Mouse (Mus musculus) heart, embryonic 11.5 days (tissue): Measurements from ENCODE around the gene Pak6. TPM values are rescaled to one million over a fixed set of nuclear protein-coding genes. Genes with fewer than 3 reads are reported as not detected.

Source experiments
- ATAC-seq: fragments of 200-750 bp; cut with Nextera tagmentation; replicated peaks from 2 replicates; pipeline ENCODE4 v1.8.0; 2017; ENCODE audit warnings: moderate library complexity; ENCODE audit not compliant: insufficient number of reproducible peaks, low FRiP score, low TSS enrichment
- H3K27ac ChIP-seq: fragments of 300-500 bp; sonication (generic); 2 replicates; pipeline ENCODE4 v1.5.1; 2014; ENCODE audit warnings: mild to moderate bottlenecking, low read depth, low read length
- H3K27me3 ChIP-seq: fragments of 300-500 bp; sonication (generic); 2 replicates; pipeline ENCODE4 v1.6.1; 2014; ENCODE audit warnings: mild to moderate bottlenecking, low read length, mixed read lengths; ENCODE audit not compliant: control insufficient read depth, insufficient read depth
- H3K36me3 ChIP-seq: fragments of 300-500 bp; sonication (generic); 2 replicates; pipeline ENCODE4 v1.6.1; 2014; ENCODE audit warnings: mild to moderate bottlenecking, low read length, moderate library complexity, mixed read lengths; ENCODE audit not compliant: control insufficient read depth, insufficient read depth
- H3K4me1 ChIP-seq: fragments of 300-500 bp; sonication (generic); 2 replicates; pipeline ENCODE4 v1.6.1; 2014; ENCODE audit warnings: low read length; ENCODE audit not compliant: control insufficient read depth, insufficient read depth
- H3K4me2 ChIP-seq: fragments of 300-500 bp; sonication (generic); 2 replicates; pipeline ENCODE4 v1.6.1; 2014; ENCODE audit warnings: mild to moderate bottlenecking, moderate library complexity
- H3K4me3 ChIP-seq: fragments of 300-500 bp; sonication (generic); 2 replicates; pipeline ENCODE4 v1.5.1; 2014; ENCODE audit warnings: low read depth, low read length
- H3K9ac ChIP-seq: fragments of 300-500 bp; sonication (generic); 2 replicates; pipeline ENCODE4 v1.6.1; 2014; ENCODE audit warnings: mild to moderate bottlenecking, low read depth, low read length, moderate library complexity
- H3K9me3 ChIP-seq: fragments of 300-500 bp; sonication (generic); replicated peaks from 2 replicates; pipeline ENCODE4 v1.6.1; 2016; ENCODE audit warnings: low read length; ENCODE audit not compliant: control insufficient read depth
- WGBS: fragments of 180-500 bp; shearing (Covaris S2); extraction: QIAGEN DNeasy Blood & Tissue Kit; methylation state at CpG from one replicate; pipeline ENCODE4 v1.1.7; 2014; ENCODE audit not compliant: insufficient replicate concordance; 5-methylcytosine and 5-hydroxymethylcytosine counted together
- polyA plus RNA-seq: library from polyadenylated mRNA; unstranded; fragments of >200 nt; fragmentation: Nextera tagmentation; extraction: Ambion mirVana; gene quantifications from 2 replicates; pipeline ENCODE4 v1.2.1, GENCODE M21; 2014

Pak6 gene
- polyA plus RNA-seq, 1 experiment from 2014 or later: 3.0 TPM

- H3K27me3 ChIP-seq: peaks cover 8% of the 10 kb centered on the region
- no peak for ATAC-seq
- no peak overlapping the region for H3K9ac ChIP-seq
- H3K4me1 ChIP-seq: peaks cover 40% of the 10 kb centered on the region
- no peak overlapping the region for H3K4me2 ChIP-seq
- 80% methylated on average over 4 of the region's 4 CpGs for WGBS
- H3K4me3 ChIP-seq: no peak overlapping the region
- no peaks in the 10 kb centered on the region for H3K9me3 ChIP-seq
- no peak overlapping the region for H3K27ac ChIP-seq
- H3K36me3 ChIP-seq: no peaks in the 10 kb centered on the region
Measured at GRCm38 (mm10) chr2:118725511-118725910, 62.4 kb downstream of the Pak6 start.

GRCm38 (mm10) chr2:118726873-118727272 lies 63.8 kb downstream of the Pak6 start:
- no peaks in the 10 kb centered on the region for H3K9me3 ChIP-seq
- H3K36me3 ChIP-seq: no peaks in the 10 kb centered on the region
- WGBS: 77% methylated on average over 2 of the region's 2 CpGs
- H3K9ac ChIP-seq: no peak overlapping the region
- peaks cover 13% of the 10 kb centered on the region for H3K27me3 ChIP-seq
- no peak overlapping the region for H3K4me2 ChIP-seq
- ATAC-seq: no peak
- peaks cover 40% of the 10 kb centered on the region for H3K4me1 ChIP-seq
- H3K4me3 ChIP-seq: no peak overlapping the region
- no peak overlapping the region for H3K27ac ChIP-seq

- H3K4me3 ChIP-seq: peak overlapping the region; percentile 10; the same call in 1 of the 2 replicates
- peak overlapping the region; percentile 42 for H3K4me2 ChIP-seq
- H3K9ac ChIP-seq: 0 out of 2 replicates have a peak overlapping the region, but pooled peaks have one; percentile 34
Measured at GRCm38 (mm10) chr2:118727911-118728310, 64.8 kb downstream of the Pak6 start.

GRCm38 (mm10) chr2:118728337-118728736 lies 65.2 kb downstream of the Pak6 start, which contains the start of gene Plcb2:
Gene Plcb2 (minus strand): TSS chr2:118728438.
- peak within 1 kb of the TSS; percentile 42 for H3K4me2 ChIP-seq
- no peaks in the 10 kb centered on the region for H3K9me3 ChIP-seq
- H3K27me3 ChIP-seq: peaks cover 16% of the 10 kb centered on the region
- H3K4me3 ChIP-seq: peak within 1 kb of the TSS; percentile 10; the same call in 1 of the 2 replicates
- 0 out of 2 replicates have a peak within 1 kb of the TSS, but pooled peaks have one; percentile 34 for H3K9ac ChIP-seq
- ATAC-seq: 0 out of 2 replicates have a peak, but pooled peaks have one; percentile 10
- 18% methylated on average over 7 of the region's 7 CpGs for WGBS
- H3K27ac ChIP-seq: no peak within 1 kb of the TSS
- no peaks in the 10 kb centered on the region for H3K36me3 ChIP-seq
- peaks cover 31% of the 10 kb centered on the region for H3K4me1 ChIP-seq

More at GRCm38 (mm10) chr2:118727911-118728310, 64.8 kb downstream of the Pak6 start:
- 0 out of 2 replicates have a peak, but pooled peaks have one; percentile 13 for ATAC-seq
- Histone ChIP-seq H3K36me3 (no peaks in the 10 kb centered on the region), H3K27ac (no peak overlapping the region), H3K4me1 (peaks cover 36% of the 10 kb centered on the region), H3K9me3 (no peaks in the 10 kb centered on the region), H3K27me3 (peaks cover 15% of the 10 kb centered on the region)
- WGBS: 11% methylated on average over 9 of the region's 9 CpGs

GRCm38 (mm10) chr2:118729194-118729593 lies 66.1 kb downstream of the Pak6 start:
- H3K4me1 ChIP-seq: peaks cover 28% of the 10 kb centered on the region
- H3K9me3 ChIP-seq: no peaks in the 10 kb centered on the region
- ATAC-seq: no peak
- H3K9ac ChIP-seq: no peak overlapping the region
- no peak overlapping the region for H3K4me2 ChIP-seq
- no peaks in the 10 kb centered on the region for H3K36me3 ChIP-seq
- whole genome bisulfite sequencing: 31% methylated on average over 4 of the region's 4 CpGs
- H3K4me3 ChIP-seq: no peak overlapping the region
- no peak overlapping the region for H3K27ac ChIP-seq
- peaks cover 24% of the 10 kb centered on the region for H3K27me3 ChIP-seq

- Histone ChIP-seq H3K36me3 (no peaks in the 10 kb centered on the region), H3K9me3 (no peaks in the 10 kb centered on the region), H3K27me3 (peaks cover 21% of the 10 kb centered on the region), H3K9ac (no peak overlapping the region), H3K27ac (no peak overlapping the region), H3K4me1 (peaks cover 25% of the 10 kb centered on the region), H3K4me3 (no peak overlapping the region), H3K4me2 (no peak overlapping the region)
- ATAC-seq: no peak
- WGBS: 23% methylated on average over 8 of the region's 8 CpGs
Measured at GRCm38 (mm10) chr2:118729816-118730621, 66.9 kb downstream of the Pak6 start.

GRCm38 (mm10) chr2:118730622-118730915 lies 67.5 kb downstream of the Pak6 start:
- WGBS: 7% methylated on average over 3 of the region's 3 CpGs
- Histone ChIP-seq H3K4me1 (peaks cover 25% of the 10 kb centered on the region), H3K27me3 (peaks cover 20% of the 10 kb centered on the region), H3K27ac (no peak overlapping the region), H3K4me2 (no peak overlapping the region), H3K9me3 (no peaks in the 10 kb centered on the region), H3K36me3 (no peaks in the 10 kb centered on the region), H3K4me3 (no peak overlapping the region), H3K9ac (no peak overlapping the region)
- ATAC-seq: no peak; the same call in 1 of the 2 replicates

GRCm38 (mm10) chr2:118731981-118732380 lies 68.9 kb downstream of the Pak6 start:
- H3K4me2 ChIP-seq: no peak overlapping the region
- WGBS: 77% methylated on average over 5 of the region's 5 CpGs
- no peak overlapping the region for H3K27ac ChIP-seq
- H3K9ac ChIP-seq: no peak overlapping the region
- H3K9me3 ChIP-seq: no peaks in the 10 kb centered on the region
- H3K27me3 ChIP-seq: peaks cover 16% of the 10 kb centered on the region; the same call in 1 of the 2 replicates
- no peaks in the 10 kb centered on the region for H3K36me3 ChIP-seq
- peaks cover 25% of the 10 kb centered on the region for H3K4me1 ChIP-seq
- no peak overlapping the region for H3K4me3 ChIP-seq
- no peak for ATAC-seq
